Mouse (Mus musculus) small intestine, adult 2 months (tissue): Measurements from ENCODE around the gene Sgms1. TPM values are rescaled to one million over a fixed set of nuclear protein-coding genes. Genes with fewer than 3 reads are reported as not detected.
A peak's percentile ranks its signal among the peaks of the same experiment; 100 is the strongest.

Experiments used
- H3K27ac ChIP-seq: fragments of 200-500 bp; 2 replicates; pipeline ENCODE4 v1.5.1; 2012; ENCODE audit warnings: low read depth, low read length, control low read depth, inconsistent platforms; ENCODE audit not compliant: insufficient read depth
- H3K27me3 ChIP-seq: fragments of 200-500 bp; 2 replicates; pipeline ENCODE4 v1.6.1; 2012; ENCODE audit warnings: mild to moderate bottlenecking, moderate library complexity, low read length, inconsistent platforms; ENCODE audit not compliant: control insufficient read depth, insufficient read depth
- H3K36me3 ChIP-seq: fragments of 200-500 bp; 2 replicates; pipeline ENCODE4 v1.6.1; 2012; ENCODE audit warnings: mild to moderate bottlenecking, low read length, control low read depth, inconsistent platforms; ENCODE audit not compliant: control insufficient read depth, insufficient read depth
- H3K4me1 ChIP-seq: fragments of 200-500 bp; 2 replicates; pipeline ENCODE4 v1.6.1; 2012; ENCODE audit warnings: low read length, inconsistent platforms, mixed read lengths; ENCODE audit not compliant: control insufficient read depth, insufficient read depth, insufficient read length
- H3K4me3 ChIP-seq: fragments of 200-500 bp; 2 replicates; pipeline ENCODE4 v1.5.1; 2012; ENCODE audit warnings: low read depth, mild to moderate bottlenecking, control low read depth, inconsistent platforms, low read length, moderate library complexity
- CTCF ChIP-seq: fragments of 200-500 bp; IDR thresholded peaks from 2 replicates; pipeline ENCODE4 v1.5.1; 2012; ENCODE audit warnings: low read depth, mild to moderate bottlenecking, control low read depth, inconsistent platforms, low read length, moderate library complexity, mixed read lengths; ENCODE audit not compliant: insufficient replicate concordance, insufficient read length; ENCODE audit errors: extremely low read depth
- POLR2A ChIP-seq: fragments of 200-500 bp; IDR thresholded peaks from 2 replicates; pipeline ENCODE4 v1.6.1; 2012; ENCODE audit warnings: low read depth, mild to moderate bottlenecking, control low read depth, inconsistent platforms, low read length, moderate library complexity
- WGBS: fragments of 180-500 bp; shearing (Covaris S2); methylation state at CpG from one replicate; pipeline ENCODE4 v1.1.7; 2018; 5-methylcytosine and 5-hydroxymethylcytosine counted together
- polyA plus RNA-seq: library from polyadenylated mRNA; depleted of rRNA; stranded (reverse); fragments of >200 nt; gene quantifications from 2 replicates; pipeline ENCODE4 v1.2.3, GENCODE M21; 2012

Gene Sgms1
- polyA plus RNA-seq, 1 experiment: 7.5 TPM

DNA sequence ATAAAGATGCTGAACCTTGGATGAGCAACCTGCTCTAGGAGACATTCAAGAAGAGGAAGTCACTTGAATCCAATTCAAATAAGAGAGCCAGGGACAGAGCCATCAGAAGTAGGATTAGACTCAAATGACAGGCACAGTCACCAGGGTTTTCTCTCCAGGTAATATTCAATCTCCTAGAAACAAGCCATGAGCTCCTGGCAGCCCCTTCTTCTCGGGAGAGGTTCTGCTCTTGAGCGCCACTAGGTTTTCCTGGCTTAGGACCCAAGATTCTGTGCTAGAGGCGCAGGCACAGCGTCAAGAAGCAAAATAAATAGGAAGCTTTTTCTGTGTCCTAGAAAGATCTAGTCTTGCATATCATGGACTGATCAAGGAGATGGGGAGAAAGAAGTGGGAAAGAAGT, 76.2 kb downstream of the Sgms1 start:
- H3K4me3 ChIP-seq: no peak overlapping the region
- peaks cover 3% of the 10 kb centered on the region; the same call in 1 of the 2 replicates for H3K4me1 ChIP-seq
- 91% methylated on average over 4 of the region's 4 CpGs for WGBS

DNA sequence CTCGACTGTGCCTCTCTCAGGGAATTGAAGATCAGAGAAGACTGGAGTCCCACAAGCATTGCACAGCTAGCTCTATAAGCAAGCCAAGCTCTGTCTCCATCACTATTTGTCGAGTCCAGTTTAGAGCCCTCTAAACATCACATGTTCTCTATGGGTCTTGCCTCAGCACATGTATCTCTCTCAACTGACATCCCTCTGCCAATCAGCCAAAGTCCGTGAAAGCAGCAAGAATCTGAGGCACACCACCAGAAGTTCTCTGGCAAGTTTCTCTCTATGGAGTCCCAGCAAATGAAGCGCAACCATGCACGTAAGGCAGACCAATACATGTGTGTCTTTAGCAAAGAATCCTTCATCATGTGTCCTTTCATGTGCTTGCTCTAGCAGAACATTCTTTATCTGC, 77.8 kb downstream of the Sgms1 start:
- Histone ChIP-seq H3K36me3 (no peaks in the 10 kb centered on the region), H3K27ac (no peak overlapping the region), H3K4me1 (peaks cover 3% of the 10 kb centered on the region; the same call in 1 of the 2 replicates), H3K27me3 (no peaks in the 10 kb centered on the region), H3K4me3 (no peak overlapping the region)
- no peak for TF ChIP-seq CTCF
- no peak for TF ChIP-seq POLR2A
- WGBS: 94% methylated on average over 5 of the region's 5 CpGs

More for the DNA sequence above, 76.2 kb downstream of the Sgms1 start:
- no peaks in the 10 kb centered on the region for H3K27me3 ChIP-seq
- H3K27ac ChIP-seq: no peak overlapping the region
- no peaks in the 10 kb centered on the region for H3K36me3 ChIP-seq
- TF ChIP-seq POLR2A: no peak

DNA sequence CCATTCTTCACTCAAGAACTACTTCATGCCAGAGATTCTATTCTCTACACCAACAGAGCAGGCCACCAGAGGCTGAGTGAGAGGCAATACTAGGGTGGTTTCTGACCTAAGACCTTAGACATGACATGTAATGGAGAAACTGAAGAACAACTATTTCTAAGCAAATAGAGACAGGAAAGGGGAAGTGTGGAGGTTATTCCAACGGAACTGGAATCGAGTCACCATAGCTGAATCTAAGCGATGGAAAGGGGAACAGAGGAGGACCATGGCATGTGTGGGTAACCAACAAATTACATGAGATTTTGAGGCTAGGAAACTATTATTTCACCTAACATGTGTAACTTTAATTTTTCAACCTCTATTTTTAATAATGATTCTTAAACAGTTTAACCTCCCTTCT, 78.5 kb downstream of the Sgms1 start:
- Histone ChIP-seq H3K4me3 (no peak overlapping the region), H3K4me1 (peaks cover 3% of the 10 kb centered on the region; the same call in 1 of the 2 replicates), H3K27me3 (no peaks in the 10 kb centered on the region), H3K36me3 (no peaks in the 10 kb centered on the region), H3K27ac (no peak overlapping the region)
- 86% methylated on average over 3 of the region's 3 CpGs for WGBS
- TF ChIP-seq CTCF (no peak), POLR2A (no peak)

DNA sequence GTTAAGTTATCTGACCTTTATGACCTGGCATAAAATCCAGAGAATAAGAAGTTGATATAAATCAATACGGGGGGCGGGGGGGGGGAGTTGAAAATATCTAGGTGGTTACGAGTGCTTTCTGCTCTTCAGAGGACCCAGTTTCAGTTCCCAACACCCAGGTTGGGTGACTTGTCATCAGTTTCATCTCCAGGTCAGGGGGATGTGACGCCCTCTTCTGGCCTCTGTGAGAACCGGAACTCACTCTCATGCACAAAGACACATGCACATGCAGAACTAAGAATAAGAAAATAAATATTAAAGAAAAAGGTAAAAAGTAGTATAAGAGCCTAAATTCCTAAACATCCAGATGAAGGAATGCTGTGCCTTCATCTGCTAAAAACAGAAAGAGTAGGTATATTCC, 79.0 kb downstream of the Sgms1 start:
- no peak overlapping the region for H3K27ac ChIP-seq
- 93% methylated on average over 5 of the region's 5 CpGs for WGBS
- H3K4me1 ChIP-seq: peaks cover 2% of the 10 kb centered on the region; the same call in 1 of the 2 replicates
- no peaks in the 10 kb centered on the region for H3K27me3 ChIP-seq
- H3K4me3 ChIP-seq: no peak overlapping the region
- TF ChIP-seq CTCF (peak; percentile 19; the same call in 1 of the 2 replicates), POLR2A (no peak)
- H3K36me3 ChIP-seq: no peaks in the 10 kb centered on the region

DNA sequence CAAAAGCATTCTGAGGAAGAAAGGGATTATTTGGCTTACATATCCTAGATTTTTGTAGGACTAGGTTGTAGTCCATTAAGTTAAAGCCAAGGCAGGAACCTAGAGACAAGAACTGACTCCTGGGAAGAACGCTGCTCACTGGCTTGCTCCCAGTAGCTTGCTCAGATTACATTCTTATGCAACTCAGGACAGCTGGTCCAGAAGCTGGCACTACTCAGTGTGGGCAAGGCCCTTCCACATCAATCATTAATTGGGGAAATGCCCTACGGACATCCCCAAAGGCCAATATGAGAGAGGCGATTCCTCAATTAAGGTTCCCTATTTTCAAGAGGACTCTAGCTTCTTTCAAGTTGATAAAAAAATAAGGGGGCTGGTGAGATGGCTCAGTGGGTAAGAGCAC, 80.2 kb downstream of the Sgms1 start:
- TF ChIP-seq POLR2A (no peak), CTCF (no peak)
- H3K36me3 ChIP-seq: no peaks in the 10 kb centered on the region
- no peak overlapping the region for H3K27ac ChIP-seq
- H3K4me3 ChIP-seq: no peak overlapping the region
- WGBS: 47% methylated on average over 3 of the region's 3 CpGs
- H3K27me3 ChIP-seq: no peaks in the 10 kb centered on the region
- peaks cover 5% of the 10 kb centered on the region; the same call in 1 of the 2 replicates for H3K4me1 ChIP-seq

DNA sequence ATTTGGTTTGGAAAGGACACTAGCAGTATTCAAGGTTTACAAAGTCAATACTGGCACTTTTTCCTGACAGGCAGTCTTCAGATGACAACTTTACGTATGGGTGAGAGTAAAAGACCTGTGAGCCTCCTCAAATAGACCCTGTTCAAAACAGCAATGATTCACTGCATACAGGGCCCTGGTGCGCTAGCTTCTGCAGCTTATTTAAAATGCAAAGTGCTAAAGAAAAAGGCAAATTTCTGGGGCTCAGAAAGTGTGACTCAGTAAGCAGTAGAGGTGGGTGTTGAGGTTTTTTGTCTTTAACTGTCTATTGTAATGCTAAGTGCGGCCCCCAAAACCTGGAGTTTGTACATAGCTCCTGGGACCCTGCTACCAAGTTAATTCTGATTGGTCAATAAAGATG, 81.2 kb downstream of the Sgms1 start:
- 92% methylated on average over 3 of the region's 3 CpGs for WGBS

DNA sequence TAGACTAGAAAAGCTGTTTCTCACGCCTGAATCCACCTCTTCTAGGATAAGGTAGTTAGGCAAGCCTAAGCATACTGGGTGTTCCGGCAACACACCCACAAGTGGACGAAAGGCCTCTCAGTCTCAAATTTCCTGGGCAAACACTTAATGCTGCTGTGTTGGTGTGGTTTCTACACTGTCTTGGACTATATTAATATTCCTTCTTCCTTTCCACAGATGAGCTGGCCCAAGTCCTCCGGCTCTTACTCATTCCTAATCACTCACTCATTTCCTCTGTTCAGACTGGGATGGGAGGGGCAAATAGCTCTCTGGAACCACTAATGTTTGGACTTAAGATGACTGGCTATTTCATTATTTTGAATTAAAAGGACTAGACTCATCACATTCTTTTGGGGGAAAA, 84.6 kb downstream of the Sgms1 start:
- Histone ChIP-seq H3K27ac (peak overlapping the region; percentile 97), H3K36me3 (no peaks in the 10 kb centered on the region), H3K27me3 (no peaks in the 10 kb centered on the region), H3K4me1 (peaks cover 20% of the 10 kb centered on the region), H3K4me3 (no peak overlapping the region)
- WGBS: 34% methylated on average over 4 of the region's 4 CpGs
- no peak for TF ChIP-seq CTCF
- TF ChIP-seq POLR2A: no peak

More for the DNA sequence above, 81.2 kb downstream of the Sgms1 start:
- no peaks in the 10 kb centered on the region for H3K27me3 ChIP-seq
- no peak for TF ChIP-seq POLR2A
- TF ChIP-seq CTCF: no peak
- peaks cover 10% of the 10 kb centered on the region for H3K4me1 ChIP-seq
- no peaks in the 10 kb centered on the region for H3K36me3 ChIP-seq
- no peak overlapping the region for H3K27ac ChIP-seq
- no peak overlapping the region for H3K4me3 ChIP-seq
